Mouse (Mus musculus) CH12.LX (cell line): ENCODE data around the gene Brox. TPM values are rescaled to one million over a fixed set of nuclear protein-coding genes. Genes with fewer than 3 reads are reported as not detected.

ENCODE experiments used
- DNase-seq: peaks from one replicate; pipeline ENCODE4 v3.0.0-alpha.2; 2013; ENCODE audit errors: extremely low read depth
- H3K27ac ChIP-seq: 2 replicates; pipeline ENCODE4 v1.5.1; 2012; ENCODE audit warnings: low read depth, mild to moderate bottlenecking, control low read depth, moderate library complexity; ENCODE audit not compliant: insufficient read depth
- H3K27me3 ChIP-seq: replicated peaks from 2 replicates; pipeline ENCODE3; 2012; ENCODE audit warnings: inconsistent platforms
- H3K36me3 ChIP-seq, 2 experiments: replicated peaks in 1 of 2; 2 replicates each; pipeline versions ENCODE3 to v1.6.1; 2012; ENCODE audit warnings: inconsistent platforms in 1 of 2, low read length in 1 of 2, mild to moderate bottlenecking in 1 of 2, mixed read lengths in 1 of 2, moderate library complexity in 1 of 2; ENCODE audit not compliant: control insufficient read depth in 1 of 2, insufficient read depth in 1 of 2
- H3K4me1 ChIP-seq, 2 experiments: 2 replicates each; pipeline ENCODE4 v1.6.1; 2012; ENCODE audit warnings: inconsistent platforms in 1 of 2, moderate library complexity in 1 of 2; ENCODE audit not compliant: insufficient read depth in 2 of 2, control insufficient read depth in 1 of 2
- H3K4me2 ChIP-seq: 2 replicates; pipeline ENCODE4 v1.6.1; 2012; ENCODE audit warnings: low read depth, mild to moderate bottlenecking, control low read depth; ENCODE audit not compliant: poor library complexity, insufficient read depth, severe bottlenecking
- H3K4me3 ChIP-seq, 3 experiments: fragments of 150-350 bp in 1 of 3; sonication (generic) in 1 of 3; replicated peaks in 1 of 3; 2 replicates each; pipeline versions ENCODE3 to v1.5.1; 2011 to 2012; ENCODE audit warnings: low read depth in 2 of 3, low read length in 2 of 3, mild to moderate bottlenecking in 2 of 3, moderate library complexity in 2 of 3, control low read depth in 1 of 3, improper control_type of control experiment in 1 of 3, inconsistent platforms in 1 of 3, mixed read lengths in 1 of 3; ENCODE audit not compliant: poor library complexity in 1 of 3
- H3K79me2 ChIP-seq: replicated peaks from 2 replicates; pipeline ENCODE4 v1.6.1; 2012; ENCODE audit warnings: mild to moderate bottlenecking, moderate library complexity; ENCODE audit not compliant: control insufficient read depth, poor library complexity, insufficient read depth, severe bottlenecking; ENCODE audit errors: extremely low read depth
- H3K9ac ChIP-seq: 2 replicates; pipeline ENCODE4 v1.6.1; 2012; ENCODE audit warnings: low read depth, mild to moderate bottlenecking, control low read depth, moderate library complexity; ENCODE audit not compliant: insufficient read depth
- H3K9me3 ChIP-seq: replicated peaks from 2 replicates; pipeline ENCODE3; 2012; ENCODE audit warnings: low read length, inconsistent platforms, mixed read lengths
- BHLHE40 ChIP-seq: IDR thresholded peaks from 2 replicates; pipeline ENCODE4 v1.6.1; 2011; ENCODE audit warnings: mild to moderate bottlenecking, low read depth, low read length, improper control_type of control experiment
- E2F4 ChIP-seq: IDR thresholded peaks from 2 replicates; pipeline ENCODE4 v1.6.1; 2011; ENCODE audit warnings: low read depth, low read length, improper control_type of control experiment; ENCODE audit not compliant: insufficient replicate concordance
- ELF1 ChIP-seq: IDR thresholded peaks from 2 replicates; pipeline ENCODE4 v1.6.1; 2014; ENCODE audit warnings: low read depth, mild to moderate bottlenecking, inconsistent platforms, low read length, improper control_type of control experiment
- EP300 ChIP-seq: IDR thresholded peaks from 2 replicates; pipeline ENCODE4 v1.6.1; 2011; ENCODE audit warnings: low read length, improper control_type of control experiment
- ETS1 ChIP-seq: conservative IDR thresholded peaks from 2 replicates; pipeline ENCODE4 v1.6.1; 2012; ENCODE audit warnings: low read depth, mild to moderate bottlenecking, inconsistent platforms, low read length, improper control_type of control experiment, moderate library complexity
- GABPA ChIP-seq: IDR thresholded peaks from 2 replicates; pipeline ENCODE4 v1.6.1; 2012; ENCODE audit warnings: low read depth, low read length, improper control_type of control experiment, inconsistent platforms; ENCODE audit not compliant: insufficient replicate concordance
- IRF4 ChIP-seq: IDR thresholded peaks from 2 replicates; pipeline ENCODE4 v1.6.1; 2014; ENCODE audit warnings: low read depth, mild to moderate bottlenecking, inconsistent platforms, low read length, improper control_type of control experiment
- JUN ChIP-seq: IDR thresholded peaks from 2 replicates; pipeline ENCODE4 v1.6.1; 2011; ENCODE audit warnings: low read depth, mild to moderate bottlenecking, low read length, improper control_type of control experiment, moderate library complexity; ENCODE audit not compliant: insufficient read depth
- MAX ChIP-seq: IDR thresholded peaks from 2 replicates; pipeline ENCODE4 v1.6.1; 2011; ENCODE audit warnings: low read length, improper control_type of control experiment
- MAZ ChIP-seq: IDR thresholded peaks from 2 replicates; pipeline ENCODE4 v1.6.1; 2012; ENCODE audit warnings: low read depth, mild to moderate bottlenecking, inconsistent platforms, low read length, improper control_type of control experiment, moderate library complexity
- MEF2A ChIP-seq: IDR thresholded peaks from 2 replicates; pipeline ENCODE4 v1.6.1; 2014; ENCODE audit warnings: low read depth, mild to moderate bottlenecking, inconsistent platforms, low read length, improper control_type of control experiment, borderline replicate concordance
- NRF1 ChIP-seq: IDR thresholded peaks from 2 replicates; pipeline ENCODE4 v1.6.1; 2014; ENCODE audit warnings: low read depth, mild to moderate bottlenecking, inconsistent platforms, low read length, improper control_type of control experiment, moderate library complexity
- POLR2A ChIP-seq: IDR thresholded peaks from 2 replicates; pipeline ENCODE4 v1.6.1; 2011; ENCODE audit warnings: low read depth, mild to moderate bottlenecking, improper control_type of control experiment, low read length
- RAD21 ChIP-seq: IDR thresholded peaks from 2 replicates; pipeline ENCODE4 v1.6.1; 2011; ENCODE audit warnings: low read depth, mild to moderate bottlenecking, low read length, improper control_type of control experiment, moderate library complexity
- SMC3 ChIP-seq: IDR thresholded peaks from 2 replicates; pipeline ENCODE4 v1.6.1; 2011; ENCODE audit warnings: low read depth, low read length, improper control_type of control experiment
- UBTF ChIP-seq: IDR thresholded peaks from 2 replicates; pipeline ENCODE4 v1.6.1; 2012; ENCODE audit warnings: low read depth, mild to moderate bottlenecking, inconsistent platforms, low read length, improper control_type of control experiment, moderate library complexity
- USF2 ChIP-seq: conservative IDR thresholded peaks from 2 replicates; pipeline ENCODE4 v1.6.1; 2011; ENCODE audit warnings: low read depth, low read length, improper control_type of control experiment
- ZC3H11A ChIP-seq: IDR thresholded peaks from 2 replicates; pipeline ENCODE4 v1.6.1; 2012; ENCODE audit warnings: low read depth, mild to moderate bottlenecking, inconsistent platforms, low read length, improper control_type of control experiment
- ZKSCAN1 ChIP-seq: IDR thresholded peaks from 2 replicates; pipeline ENCODE4 v1.6.1; 2012; ENCODE audit warnings: low read depth, inconsistent platforms, low read length, improper control_type of control experiment, borderline replicate concordance
- ZNF384 ChIP-seq: IDR thresholded peaks from 2 replicates; pipeline ENCODE4 v1.6.1; 2012; ENCODE audit warnings: low read depth, low read length, improper control_type of control experiment, inconsistent platforms
- dilution Hi-C: fragments of 300-500 bp; cut with MboI; formaldehyde crosslinking; loops from 2 replicates; pipeline ENCODE4 v1.14.3; 2020; ENCODE audit warnings: low sequenced_read_pairs; ENCODE audit not compliant: extremely low pct_unique_long_range_greater_than_20kb, extremely low pct_ligation_motif_present
- in situ Hi-C: fragments of 300-500 bp; cut with MboI; formaldehyde crosslinking; loops from 3 replicates; pipeline ENCODE4 v1.14.3; 2019; ENCODE audit warnings: low sequenced_read_pairs, low pct_ligation_motif_present, low pct_unique_long_range_greater_than_20kb, mixed read lengths
- polyA plus RNA-seq: library from polyadenylated mRNA; unstranded; fragments of >175 nt; gene quantifications from 2 replicates; pipeline ENCODE4 v1.2.1, GENCODE M21; 2012; ENCODE audit warnings: low read depth; ENCODE audit not compliant: insufficient read length
- total RNA-seq, 2 experiments: library from RNA; depleted of rRNA; stranded (reverse); fragments of 300-350 nt in 1 of 2; fragments of >200 nt in 1 of 2; gene quantifications; 2 replicates each; pipeline ENCODE4 v1.2.3; 2012 to 2014

The Brox gene
- total and polyA plus RNA-seq, 3 experiments, result 20.4 to 37.8 (median 21.8) TPM

DNA sequence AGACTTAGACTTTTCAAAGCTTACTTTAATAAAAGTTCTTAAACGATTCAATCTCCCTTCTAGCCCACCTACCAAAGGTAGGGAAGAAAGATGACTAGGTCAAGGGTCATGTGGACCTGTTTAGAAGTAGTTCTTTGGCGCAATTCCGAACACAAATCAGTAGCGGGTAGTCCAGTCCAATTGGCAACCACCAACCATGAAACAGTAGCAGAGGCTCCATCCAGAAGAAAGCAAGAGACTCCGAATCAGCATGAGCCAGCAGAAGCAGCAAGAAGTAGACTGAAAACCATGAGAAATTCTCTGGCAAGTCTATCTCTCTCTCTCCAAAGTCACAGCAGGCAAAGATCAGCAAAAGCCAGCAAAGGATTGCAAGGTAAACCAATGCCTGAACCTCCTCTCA lies 60.6 kb downstream of the Brox start:
- Histone ChIP-seq H3K9me3 (no peaks in the 10 kb centered on the region), H3K4me1 (peaks cover 0 to 6% of the 10 kb centered on the region in 2 experiments; a peak in 2 of 4 replicates), H3K79me2 (no peaks in the 10 kb centered on the region), H3K4me2 (no peak overlapping the region), H3K36me3 (no peaks in the 10 kb centered on the region), H3K4me3 (no peak overlapping the region), H3K27ac (no peak overlapping the region), H3K9ac (no peak overlapping the region), H3K27me3 (peaks cover under 1% of the 10 kb centered on the region)
- dilution Hi-C loops, result no loop called here
- no peak for DNase-seq
- in situ Hi-C loops, result loop anchor here (5.0 kb wide), 1 partner anchor 36 kb away; no protein-coding TSS in a partner anchor
- no peak for TF ChIP-seq MAX
- TF ChIP-seq NRF1, result no peak
- TF ChIP-seq ZC3H11A, result no peak
- TF ChIP-seq ETS1, result no peak
- no peak for TF ChIP-seq GABPA
- TF ChIP-seq IRF4, result no peak
- TF ChIP-seq UBTF, result no peak
- TF ChIP-seq MEF2A, result no peak
- no peak for TF ChIP-seq E2F4
- TF ChIP-seq USF2, result no peak
- TF ChIP-seq BHLHE40, result no peak
- no peak for TF ChIP-seq JUN
- TF ChIP-seq SMC3, result no peak
- no peak for TF ChIP-seq EP300
- no peak for TF ChIP-seq ZKSCAN1
- TF ChIP-seq POLR2A, result no peak
- no peak for TF ChIP-seq ELF1

DNA sequence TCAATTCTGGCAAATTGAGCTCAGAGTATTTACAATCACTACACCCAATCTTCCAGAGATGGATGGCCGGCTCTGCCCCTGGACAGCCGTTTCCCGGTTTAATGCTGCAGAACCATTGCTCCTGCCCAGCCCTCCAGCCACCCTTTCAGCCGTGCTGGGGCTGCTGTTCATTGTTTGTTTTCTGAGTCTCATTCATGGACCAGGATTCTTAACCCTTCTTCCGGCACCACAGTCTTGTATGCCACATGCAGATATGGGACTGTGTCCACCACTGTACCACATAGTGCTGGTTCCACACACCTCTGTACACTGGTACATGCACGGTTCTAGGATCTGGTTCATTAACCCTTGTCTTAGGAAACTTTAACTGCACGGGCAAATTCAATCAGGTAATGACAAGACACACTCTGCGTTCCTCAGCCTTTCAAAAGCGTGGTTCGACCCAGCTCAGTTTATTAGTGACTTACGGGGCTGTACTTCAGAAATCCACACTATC lies 63.3 kb downstream of the Brox start:
- no peaks in the 10 kb centered on the region for H3K36me3 ChIP-seq
- H3K27ac ChIP-seq, result no peak overlapping the region
- no peaks in the 10 kb centered on the region for H3K4me1 ChIP-seq
- in situ Hi-C loops, result no loop called here
- H3K79me2 ChIP-seq, result no peaks in the 10 kb centered on the region
- H3K4me2 ChIP-seq, result no peak overlapping the region
- no peak overlapping the region for H3K4me3 ChIP-seq
- no peaks in the 10 kb centered on the region for H3K27me3 ChIP-seq
- no peaks in the 10 kb centered on the region for H3K9me3 ChIP-seq
- dilution Hi-C loops, result no loop called here
- no peak for DNase-seq
- H3K9ac ChIP-seq, result no peak overlapping the region
- TF ChIP-seq POLR2A, result no peak
- no peak for TF ChIP-seq ZNF384
- no peak for TF ChIP-seq ETS1
- TF ChIP-seq RAD21, result no peak
- TF ChIP-seq MAZ, result no peak
